Mouse (Mus musculus): ENCODE measurements around the gene Gm9945. TPM values are rescaled to one million over a fixed set of nuclear protein-coding genes. Genes with fewer than 3 reads are reported as not detected.

The Gm9945 gene
- total and polyA plus RNA-seq, 2 experiments from 2014 or later: not detected

- H3K9me3 ChIP-seq (replicated peaks; ENCODE audit: control insufficient read depth, low read length): no peaks in the 10 kb centered on the region
- no peak overlapping the region for H3K27ac ChIP-seq (ENCODE audit: low read depth)
- WGBS: 77% methylated on average over 5 of the region's 5 CpGs
- no peak overlapping the region for H3K4me3 ChIP-seq (ENCODE audit: low read depth, low read length)
- H3K9ac ChIP-seq (replicated peaks; ENCODE audit: low read depth, low read length): no peak overlapping the region
- ATAC-seq (ENCODE audit: insufficient read depth, low read depth) (no peak), DNase-seq (ENCODE audit: low spot score) (no peak)
- H3K27me3 ChIP-seq (ENCODE audit: control insufficient read depth, insufficient read depth, low read length): no peaks in the 10 kb centered on the region
- H3K36me3 ChIP-seq (replicated peaks; ENCODE audit: control insufficient read depth, insufficient read depth, low read length): no peaks in the 10 kb centered on the region
- H3K4me2 ChIP-seq (ENCODE audit: low read depth, low read length): no peak overlapping the region
- no peak for TF ChIP-seq CTCF (IDR thresholded peaks at IDR 0.05; ENCODE audit: low read depth)
- TF ChIP-seq EP300 (IDR thresholded peaks at IDR 0.05; ENCODE audit: low read depth): no peak
- H3K4me1 ChIP-seq (ENCODE audit: control insufficient read depth, insufficient read depth): 0 out of 2 replicates have a peak, but pooled peaks cover 6% of the 10 kb centered on the region
These were observed 25.2 kb downstream of the Gm9945 start for GRCm38 (mm10) chr11:53505026-53505663.

- ATAC-seq (ENCODE audit: insufficient read depth, low read depth): peak; percentile 32; the same call in 1 of the 2 replicates
- no peak overlapping the region for H3K9ac ChIP-seq (replicated peaks; ENCODE audit: low read depth, low read length)
- no peak overlapping the region for H3K4me3 ChIP-seq (ENCODE audit: low read depth, low read length)
- no peaks in the 10 kb centered on the region for H3K36me3 ChIP-seq (replicated peaks; ENCODE audit: control insufficient read depth, insufficient read depth, low read length)
- H3K27ac ChIP-seq (ENCODE audit: low read depth): peak overlapping the region; percentile 70
- no peak for TF ChIP-seq EP300 (IDR thresholded peaks at IDR 0.05; ENCODE audit: low read depth)
- no peak overlapping the region for H3K4me2 ChIP-seq (ENCODE audit: low read depth, low read length)
- 81% methylated on average over 9 of the region's 9 CpGs for WGBS
- H3K4me1 ChIP-seq (ENCODE audit: control insufficient read depth, insufficient read depth): no peaks in the 10 kb centered on the region
- no peaks in the 10 kb centered on the region for H3K27me3 ChIP-seq (ENCODE audit: control insufficient read depth, insufficient read depth, low read length)
- no peaks in the 10 kb centered on the region for H3K9me3 ChIP-seq (replicated peaks; ENCODE audit: control insufficient read depth, low read length)
- DNase-seq (ENCODE audit: low spot score): no peak
These were observed 27.3 kb downstream of the Gm9945 start for GRCm38 (mm10) chr11:53507098-53507805.

GRCm38 (mm10) chr11:53508152-53508551, 28.2 kb downstream of the Gm9945 start:
- no peaks in the 10 kb centered on the region for H3K36me3 ChIP-seq (replicated peaks; ENCODE audit: control insufficient read depth, insufficient read depth, low read length)
- no peak overlapping the region for H3K4me3 ChIP-seq (ENCODE audit: low read depth, low read length)
- TF ChIP-seq EP300 (IDR thresholded peaks at IDR 0.05; ENCODE audit: low read depth) (no peak), CTCF (IDR thresholded peaks at IDR 0.05; ENCODE audit: low read depth) (no peak)
- peak overlapping the region; percentile 70 for H3K27ac ChIP-seq (ENCODE audit: low read depth)
- H3K4me2 ChIP-seq (ENCODE audit: low read depth, low read length): no peak overlapping the region
- WGBS: 56% methylated on average over 7 of the region's 7 CpGs
- no peaks in the 10 kb centered on the region for H3K27me3 ChIP-seq (ENCODE audit: control insufficient read depth, insufficient read depth, low read length)
- H3K9ac ChIP-seq (replicated peaks; ENCODE audit: low read depth, low read length): no peak overlapping the region
- ATAC-seq (ENCODE audit: insufficient read depth, low read depth) (peak; percentile 67), DNase-seq (ENCODE audit: low spot score) (peak; percentile 62)
- no peaks in the 10 kb centered on the region for H3K9me3 ChIP-seq (replicated peaks; ENCODE audit: control insufficient read depth, low read length)
- H3K4me1 ChIP-seq (ENCODE audit: control insufficient read depth, insufficient read depth): no peaks in the 10 kb centered on the region

DNA sequence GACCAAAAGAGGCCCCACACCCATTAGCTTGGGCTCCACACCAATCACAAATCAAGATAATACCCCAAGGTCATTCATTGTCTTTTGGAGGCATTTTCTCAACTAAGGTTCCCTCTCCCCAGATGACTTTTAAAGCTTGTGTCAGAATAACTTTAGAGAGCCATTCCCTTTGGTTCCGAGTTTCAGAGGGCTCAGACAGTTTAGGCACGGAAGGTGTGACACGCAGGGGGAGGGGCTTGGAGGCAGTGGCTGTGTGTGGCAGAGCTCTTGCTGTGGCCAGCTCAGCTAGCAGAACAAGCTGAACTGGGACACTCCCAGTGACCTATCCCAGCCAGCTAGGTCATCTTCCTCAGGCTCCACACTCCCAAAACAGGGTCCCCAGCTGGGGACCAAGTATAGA, 28.6 kb downstream of the Gm9945 start:
- Histone ChIP-seq H3K4me3 (ENCODE audit: low read depth, low read length) (no peak overlapping the region), H3K27ac (ENCODE audit: low read depth) (peak overlapping the region; percentile 43), H3K36me3 (replicated peaks; ENCODE audit: control insufficient read depth, insufficient read depth, low read length) (no peaks in the 10 kb centered on the region), H3K4me1 (ENCODE audit: control insufficient read depth, insufficient read depth) (no peaks in the 10 kb centered on the region), H3K9ac (replicated peaks; ENCODE audit: low read depth, low read length) (no peak overlapping the region), H3K9me3 (replicated peaks; ENCODE audit: control insufficient read depth, low read length) (no peaks in the 10 kb centered on the region), H3K27me3 (ENCODE audit: control insufficient read depth, insufficient read depth, low read length) (no peaks in the 10 kb centered on the region), H3K4me2 (ENCODE audit: low read depth, low read length) (no peak overlapping the region)
- no peak for TF ChIP-seq EP300 (IDR thresholded peaks at IDR 0.05; ENCODE audit: low read depth)
- TF ChIP-seq CTCF (IDR thresholded peaks at IDR 0.05; ENCODE audit: low read depth): no peak
- DNase-seq (ENCODE audit: low spot score) (no peak), ATAC-seq (ENCODE audit: insufficient read depth, low read depth) (0 out of 2 replicates have a peak, but pooled peaks have one; percentile 4)
- WGBS: 62% methylated on average over 3 of the region's 3 CpGs

DNA sequence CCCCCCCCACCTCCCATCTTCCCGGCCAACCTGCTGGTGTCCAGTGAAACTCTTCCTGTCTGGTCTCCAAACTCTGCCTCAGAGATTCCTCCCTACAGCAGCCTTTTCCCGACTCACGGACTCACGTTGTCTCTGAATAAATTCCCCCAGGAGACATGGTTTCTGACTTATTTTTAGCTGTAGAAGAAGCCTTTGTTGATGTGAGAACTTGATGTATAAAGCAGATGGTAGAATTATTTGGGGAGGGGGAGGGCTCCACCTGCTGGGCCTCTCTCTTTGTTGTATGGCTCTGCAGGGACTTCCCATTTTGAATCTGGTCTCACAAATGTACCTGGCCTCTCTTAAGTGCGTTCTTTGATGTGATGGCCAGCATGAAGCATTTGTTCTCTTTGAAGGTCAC, 30.4 kb downstream of the Gm9945 start:
- DNase-seq (ENCODE audit: low spot score) (no peak), ATAC-seq (ENCODE audit: insufficient read depth, low read depth) (no peak)
- H3K9me3 ChIP-seq (replicated peaks; ENCODE audit: control insufficient read depth, low read length): no peaks in the 10 kb centered on the region
- no peaks in the 10 kb centered on the region for H3K36me3 ChIP-seq (replicated peaks; ENCODE audit: control insufficient read depth, insufficient read depth, low read length)
- H3K4me3 ChIP-seq (ENCODE audit: low read depth, low read length): no peak overlapping the region
- 19% methylated on average over 5 of the region's 5 CpGs for WGBS
- H3K27me3 ChIP-seq (ENCODE audit: control insufficient read depth, insufficient read depth, low read length): no peaks in the 10 kb centered on the region
- no peaks in the 10 kb centered on the region for H3K4me1 ChIP-seq (ENCODE audit: control insufficient read depth, insufficient read depth)
- no peak overlapping the region for H3K9ac ChIP-seq (replicated peaks; ENCODE audit: low read depth, low read length)
- H3K4me2 ChIP-seq (ENCODE audit: low read depth, low read length): no peak overlapping the region
- no peak for TF ChIP-seq EP300 (IDR thresholded peaks at IDR 0.05; ENCODE audit: low read depth)
- TF ChIP-seq CTCF (IDR thresholded peaks at IDR 0.05; ENCODE audit: low read depth): no peak
- no peak overlapping the region for H3K27ac ChIP-seq (ENCODE audit: low read depth)

All from heart, postnatal 0 days (tissue).